Mouse (Mus musculus) ovary, adult 2 months (tissue): Measurements from ENCODE around the gene Ogn. TPM values are rescaled to one million over a fixed set of nuclear protein-coding genes. Genes with fewer than 3 reads are reported as not detected.

Experiments used
- polyA plus RNA-seq: library from polyadenylated mRNA; depleted of rRNA; stranded (reverse); fragments of >200 nt; gene quantifications from 2 replicates; pipeline ENCODE4 v1.2.3, GENCODE M21; 2012; rRNA removed

Ogn gene
- 16.0 and 21.2 TPM in 2 replicates for polyA plus RNA-seq

DNA sequence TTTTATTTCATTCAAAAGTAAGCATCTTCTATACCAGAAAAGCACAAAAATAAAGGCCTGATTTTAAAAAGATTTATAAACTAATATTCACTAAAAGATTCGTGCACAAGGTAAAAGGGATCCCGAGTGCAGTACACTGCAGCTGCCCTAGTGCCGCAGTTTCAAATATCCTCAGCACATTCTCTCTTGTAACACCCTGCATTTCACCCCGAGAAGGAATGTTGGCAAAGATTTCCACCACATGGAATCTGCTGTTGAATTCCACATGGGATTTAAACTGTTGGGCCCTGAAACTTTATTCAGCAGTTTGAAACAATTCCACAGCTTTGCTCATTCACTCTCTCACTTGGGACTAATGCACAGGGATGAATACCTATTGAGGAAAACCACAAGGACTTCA, at the start of gene Ogn:
Gene Ogn (plus strand): TSS at position 333 of the 400 bp plus-strand sequence.

DNA sequence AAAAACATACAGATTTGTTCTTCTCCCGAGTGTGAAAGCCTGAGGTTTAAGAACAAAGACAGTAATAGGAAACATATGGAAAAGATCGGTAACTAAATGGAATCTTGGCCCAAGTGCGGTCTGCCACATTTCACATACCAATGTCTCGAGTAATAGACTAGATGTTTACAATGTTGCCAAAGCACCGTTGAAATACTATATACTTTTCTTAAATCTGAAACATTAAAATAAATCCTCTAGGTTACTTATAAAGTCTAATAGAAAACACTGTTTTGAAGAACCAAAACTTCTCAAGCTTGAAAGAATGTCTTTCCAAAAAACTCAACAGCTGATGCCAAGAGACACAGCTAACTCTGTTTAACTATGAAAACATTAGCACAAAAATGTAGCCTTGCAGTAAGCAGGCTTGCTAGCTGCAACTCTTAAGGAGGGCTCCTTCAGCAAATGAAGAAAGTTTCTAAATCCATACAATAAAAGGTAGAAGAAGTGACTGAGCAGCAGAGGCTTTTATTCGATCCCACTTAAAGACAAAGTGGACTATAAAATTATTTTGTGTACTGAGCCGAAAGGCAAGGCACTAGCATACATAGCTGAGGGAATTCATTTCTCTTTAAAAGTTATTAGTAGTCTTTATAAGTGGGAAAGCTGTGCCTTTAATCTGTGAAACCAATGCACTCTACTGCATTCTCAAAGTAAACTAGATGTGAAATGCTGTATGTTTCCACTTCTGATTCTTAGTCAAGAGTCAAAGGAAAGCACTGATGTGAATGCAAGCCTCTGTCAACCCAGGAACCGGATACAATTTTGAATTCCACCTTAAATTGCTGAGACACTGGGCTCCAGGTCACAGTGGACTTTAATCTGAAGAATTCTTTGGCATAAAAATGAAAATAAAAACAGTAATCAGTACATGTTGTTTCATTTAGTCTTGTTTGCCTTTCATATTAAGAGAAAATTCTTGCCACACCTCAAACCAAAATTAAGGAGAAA, 26.0 kb upstream of the Ogn start, which contains the start of gene Omd:
Gene Omd (plus strand): TSS at position 922 of the 990 bp plus-strand sequence.

DNA sequence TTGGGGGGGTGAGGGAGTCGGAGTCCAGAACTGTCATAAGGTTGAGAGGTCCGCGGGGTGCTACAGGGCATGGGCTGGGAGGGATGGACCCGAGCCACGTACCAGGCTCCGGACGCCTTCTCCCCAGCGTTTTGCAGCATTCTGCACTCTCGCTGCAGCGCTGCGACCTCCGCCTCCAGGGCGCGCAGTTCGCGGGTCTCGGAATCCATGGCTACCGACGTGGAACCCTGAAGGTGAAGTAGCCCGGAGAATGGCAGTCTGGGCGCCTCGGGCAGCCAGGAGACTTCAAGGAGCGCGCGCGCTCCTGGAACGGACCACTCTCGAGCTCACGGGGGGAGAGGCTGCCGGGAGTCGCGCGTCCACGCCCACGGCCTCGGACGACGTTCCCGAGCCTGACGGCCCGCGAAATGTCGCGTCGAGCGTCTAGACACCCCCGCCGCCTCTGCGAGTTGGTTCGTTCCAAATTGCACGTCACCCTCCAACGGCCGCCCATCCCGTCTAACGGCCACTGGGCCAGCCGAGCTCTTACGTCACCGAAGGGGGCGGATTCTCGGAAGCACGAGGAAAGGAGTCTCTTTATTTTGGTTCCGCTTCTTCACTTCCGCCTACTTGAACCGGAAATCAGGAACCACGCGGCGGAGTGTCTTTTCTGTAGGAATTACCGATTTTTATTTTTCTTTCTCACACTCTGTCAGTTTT, 44.8 kb downstream of the Ogn start, which contains the start of the genes Cenpp and Nol8:
Gene Cenpp (minus strand): TSS at position 305 of the 699 bp plus-strand sequence.
Gene Nol8 (plus strand): TSS at position 598 of the 699 bp plus-strand sequence.

Other genes with a start within 250 kb of the Ogn start
- gene Ippk, start 186.8 kb upstream of the Ogn start, polyA plus RNA-seq, result 7.1 and 8.3 TPM in 2 replicates
- not detected in 2 replicates for gene Tes3-ps, start 114.7 kb upstream of the Ogn start, polyA plus RNA-seq
- 1.7 and 2.7 TPM in 2 replicates for gene Ecm2, start 103.2 kb upstream of the Ogn start, polyA plus RNA-seq
- 0.63 and 0.67 TPM in 2 replicates for gene Aspn, start 63.6 kb upstream of the Ogn start, polyA plus RNA-seq
- gene Omd, start 25.6 kb upstream of the Ogn start, polyA plus RNA-seq, result 0.47 and 0.49 TPM in 2 replicates
- 0.60 and 1.1 TPM in 2 replicates for gene Cenpp, start 44.7 kb downstream of the Ogn start, polyA plus RNA-seq
- gene Nol8, start 45.0 kb downstream of the Ogn start, polyA plus RNA-seq, result 0.63 and 0.66 TPM in 2 replicates
- 20.5 and 25.5 TPM in 2 replicates for gene Iars, start 74.1 kb downstream of the Ogn start, polyA plus RNA-seq
- gene Gm30302, start 191.0 kb downstream of the Ogn start, polyA plus RNA-seq, result 0.03 TPM in 2 replicates